Mouse (Mus musculus) limb, embryonic 15.5 days (tissue): ENCODE results near the gene Arhgef12. TPM values are rescaled to one million over a fixed set of nuclear protein-coding genes. Genes with fewer than 3 reads are reported as not detected.
A peak's percentile ranks its signal among the peaks of the same experiment; 100 is the strongest.

Experiments used
- ATAC-seq: fragments of 200-750 bp; cut with Nextera tagmentation; 2 replicates; pipeline ENCODE4 v1.8.0; 2017; ENCODE audit warnings: low read depth, moderate TSS enrichment; ENCODE audit not compliant: insufficient number of reproducible peaks, low FRiP score, low TSS enrichment
- H3K27ac ChIP-seq: fragments of 300-500 bp; sonication (generic); 2 replicates; pipeline ENCODE4 v1.5.1; 2015; ENCODE audit warnings: moderate library complexity, mild to moderate bottlenecking, inconsistent platforms
- H3K27me3 ChIP-seq: fragments of 300-500 bp; sonication (generic); 2 replicates; pipeline ENCODE4 v1.6.1; 2015; ENCODE audit warnings: inconsistent platforms
- H3K36me3 ChIP-seq: fragments of 300-500 bp; sonication (generic); 2 replicates; pipeline ENCODE4 v1.6.1; 2015; ENCODE audit warnings: inconsistent platforms
- H3K4me1 ChIP-seq: fragments of 300-500 bp; sonication (generic); 2 replicates; pipeline ENCODE4 v1.6.1; 2015; ENCODE audit warnings: inconsistent platforms
- H3K4me2 ChIP-seq: fragments of 300-500 bp; sonication (generic); 2 replicates; pipeline ENCODE4 v1.6.1; 2015; ENCODE audit warnings: mild to moderate bottlenecking, inconsistent platforms
- H3K4me3 ChIP-seq: fragments of 300-500 bp; sonication (generic); 2 replicates; pipeline ENCODE4 v1.5.1; 2015; ENCODE audit warnings: mild to moderate bottlenecking, inconsistent platforms
- H3K9ac ChIP-seq: fragments of 300-500 bp; sonication (generic); 2 replicates; pipeline ENCODE4 v1.6.1; 2015; ENCODE audit warnings: inconsistent platforms
- H3K9me3 ChIP-seq: fragments of 300-500 bp; sonication (generic); 2 replicates; pipeline ENCODE4 v1.6.1; 2016; ENCODE audit warnings: inconsistent platforms
- WGBS: fragments of 180-500 bp; shearing (Covaris S2); methylation state at CpG from one replicate; pipeline ENCODE4 v1.1.7; 2015; 5-methylcytosine and 5-hydroxymethylcytosine counted together
- polyA plus RNA-seq: library from polyadenylated mRNA; unstranded; fragments of >200 nt; fragmentation: Nextera tagmentation; extraction: Ambion mirVana; gene quantifications from 2 replicates; pipeline ENCODE4 v1.2.1, GENCODE M21; 2015

Arhgef12 gene
- polyA plus RNA-seq, 1 experiment from 2014 or later, result 13.2 TPM

- Histone ChIP-seq H3K4me3 (peak overlapping the region; percentile 71), H3K4me2 (peak overlapping the region; percentile 100), H3K27ac (no peak overlapping the region), H3K9ac (peak overlapping the region; percentile 61), H3K4me1 (peaks cover 19% of the 10 kb centered on the region), H3K36me3 (no peaks in the 10 kb centered on the region), H3K27me3 (peaks cover 44% of the 10 kb centered on the region), H3K9me3 (no peaks in the 10 kb centered on the region)
- under 1% methylated on average over 51 of the region's 52 CpGs for WGBS
- ATAC-seq, result peak; percentile 84
These were observed 162.5 kb downstream of the Arhgef12 start for GRCm38 (mm10) chr9:42944536-42945006.

GRCm38 (mm10) chr9:42943781-42944535, 163.1 kb downstream of the Arhgef12 start, which contains the start of gene Grik4:
Gene Grik4 (minus strand): TSS chr9:42944493.
- Histone ChIP-seq H3K36me3 (no peaks in the 10 kb centered on the region), H3K9ac (peak within 1 kb of the TSS; percentile 61), H3K4me3 (peak within 1 kb of the TSS; percentile 71), H3K4me2 (peak within 1 kb of the TSS; percentile 100), H3K9me3 (no peaks in the 10 kb centered on the region), H3K27me3 (peaks cover 44% of the 10 kb centered on the region), H3K27ac (no peak within 1 kb of the TSS), H3K4me1 (peaks cover 19% of the 10 kb centered on the region)
- under 1% methylated on average over 62 of the region's 68 CpGs for WGBS
- ATAC-seq, result peak; percentile 70

- Histone ChIP-seq H3K27ac (no peak overlapping the region), H3K36me3 (no peaks in the 10 kb centered on the region), H3K4me1 (peaks cover 19% of the 10 kb centered on the region), H3K4me3 (peak overlapping the region; percentile 71), H3K27me3 (peaks cover 44% of the 10 kb centered on the region), H3K4me2 (peak overlapping the region; percentile 100), H3K9me3 (no peaks in the 10 kb centered on the region), H3K9ac (no peak overlapping the region)
- WGBS, result 7% methylated on average over 9 of the region's 9 CpGs
- no peak for ATAC-seq
These were observed 163.9 kb downstream of the Arhgef12 start for GRCm38 (mm10) chr9:42943057-42943529.

GRCm38 (mm10) chr9:42942148-42942547, 164.9 kb downstream of the Arhgef12 start:
- H3K9me3 ChIP-seq, result no peaks in the 10 kb centered on the region
- H3K4me1 ChIP-seq, result peaks cover 19% of the 10 kb centered on the region
- H3K4me3 ChIP-seq, result no peak overlapping the region
- ATAC-seq, result no peak
- WGBS, result 58% methylated on average over 4 of the region's 4 CpGs
- H3K4me2 ChIP-seq, result no peak overlapping the region
- no peak overlapping the region for H3K9ac ChIP-seq
- no peaks in the 10 kb centered on the region for H3K36me3 ChIP-seq
- peaks cover 44% of the 10 kb centered on the region for H3K27me3 ChIP-seq
- no peak overlapping the region for H3K27ac ChIP-seq

GRCm38 (mm10) chr9:42932146-42932545, 174.9 kb downstream of the Arhgef12 start:
- H3K27ac ChIP-seq, result no peak overlapping the region
- no peak overlapping the region for H3K4me3 ChIP-seq
- WGBS, result 51% methylated on average over 7 of the region's 7 CpGs
- H3K9me3 ChIP-seq, result no peaks in the 10 kb centered on the region
- no peak overlapping the region for H3K9ac ChIP-seq
- no peaks in the 10 kb centered on the region for H3K4me1 ChIP-seq
- ATAC-seq, result no peak
- H3K4me2 ChIP-seq, result no peak overlapping the region
- no peaks in the 10 kb centered on the region for H3K27me3 ChIP-seq
- H3K36me3 ChIP-seq, result no peaks in the 10 kb centered on the region

GRCm38 (mm10) chr9:42927498-42927897, 179.5 kb downstream of the Arhgef12 start:
- Histone ChIP-seq H3K4me1 (0 out of 2 replicates have a peak, but pooled peaks cover 2% of the 10 kb centered on the region), H3K9ac (no peak overlapping the region), H3K9me3 (no peaks in the 10 kb centered on the region), H3K27ac (no peak overlapping the region), H3K36me3 (no peaks in the 10 kb centered on the region), H3K4me3 (no peak overlapping the region), H3K4me2 (no peak overlapping the region), H3K27me3 (no peaks in the 10 kb centered on the region)
- 53% methylated on average over 10 of the region's 10 CpGs for WGBS
- no peak for ATAC-seq

- ATAC-seq, result no peak
- WGBS, result 67% methylated on average over 6 of the region's 6 CpGs
These were observed 180.5 kb downstream of the Arhgef12 start for GRCm38 (mm10) chr9:42926564-42926963.

GRCm38 (mm10) chr9:42921830-42922229, 185.2 kb downstream of the Arhgef12 start:
- 64% methylated on average over 4 of the region's 4 CpGs for WGBS
- Histone ChIP-seq H3K4me3 (no peak overlapping the region), H3K27ac (no peak overlapping the region), H3K27me3 (no peaks in the 10 kb centered on the region), H3K4me2 (no peak overlapping the region), H3K4me1 (0 out of 2 replicates have a peak, but pooled peaks cover 2% of the 10 kb centered on the region), H3K9ac (no peak overlapping the region), H3K9me3 (no peaks in the 10 kb centered on the region), H3K36me3 (no peaks in the 10 kb centered on the region)
- no peak for ATAC-seq

More at GRCm38 (mm10) chr9:42926564-42926963, 180.5 kb downstream of the Arhgef12 start:
- Histone ChIP-seq H3K9me3 (no peaks in the 10 kb centered on the region), H3K27me3 (no peaks in the 10 kb centered on the region), H3K4me1 (0 out of 2 replicates have a peak, but pooled peaks cover 2% of the 10 kb centered on the region), H3K4me2 (no peak overlapping the region), H3K27ac (no peak overlapping the region), H3K36me3 (no peaks in the 10 kb centered on the region), H3K4me3 (no peak overlapping the region), H3K9ac (no peak overlapping the region)

GRCm38 (mm10) chr9:42920190-42920589, 186.8 kb downstream of the Arhgef12 start:
- WGBS, result 32% methylated on average over 7 of the region's 7 CpGs
- Histone ChIP-seq H3K9ac (no peak overlapping the region), H3K4me3 (no peak overlapping the region), H3K9me3 (no peaks in the 10 kb centered on the region), H3K36me3 (no peaks in the 10 kb centered on the region), H3K4me1 (0 out of 2 replicates have a peak, but pooled peaks cover 2% of the 10 kb centered on the region), H3K27me3 (no peaks in the 10 kb centered on the region), H3K27ac (no peak overlapping the region), H3K4me2 (no peak overlapping the region)
- no peak for ATAC-seq

- H3K4me1 ChIP-seq, result no peaks in the 10 kb centered on the region
- ATAC-seq, result no peak
- no peak overlapping the region for H3K27ac ChIP-seq
- H3K9me3 ChIP-seq, result no peaks in the 10 kb centered on the region
- WGBS, result 90% methylated on average over 7 of the region's 7 CpGs
- no peaks in the 10 kb centered on the region for H3K27me3 ChIP-seq
- no peak overlapping the region for H3K9ac ChIP-seq
- H3K4me3 ChIP-seq, result no peak overlapping the region
- H3K4me2 ChIP-seq, result no peak overlapping the region
- H3K36me3 ChIP-seq, result no peaks in the 10 kb centered on the region
These were observed 189.1 kb downstream of the Arhgef12 start for GRCm38 (mm10) chr9:42917911-42918310.
